Mouse (Mus musculus): Measurements from ENCODE around the gene Bgn. TPM values are rescaled to one million over a fixed set of nuclear protein-coding genes. Genes with fewer than 3 reads are reported as not detected.

The Bgn gene
- polyA plus RNA-seq, 1 experiment from 2014 or later = 71.9 TPM

- H3K4me3 ChIP-seq = no peak overlapping the region
- no peaks in the 10 kb centered on the region for H3K36me3 ChIP-seq
- H3K9ac ChIP-seq = no peak overlapping the region
- H3K4me2 ChIP-seq = no peak overlapping the region
- no peaks in the 10 kb centered on the region for H3K4me1 ChIP-seq (replicated peaks)
- H3K27me3 ChIP-seq (replicated peaks) = peaks cover 54% of the 10 kb centered on the region
- no peak for ATAC-seq (ENCODE audit: insufficient number of reproducible peaks, low FRiP score)
- whole genome bisulfite sequencing = 64% methylated on average over 9 of the region's 9 CpGs
- H3K9me3 ChIP-seq (replicated peaks) = no peaks in the 10 kb centered on the region
- H3K27ac ChIP-seq (ENCODE audit: poor library complexity, severe bottlenecking) = no peak overlapping the region
These were observed 41.2 kb downstream of the Bgn start for GRCm38 (mm10) chrX:73524318-73525222.

GRCm38 (mm10) chrX:73525223-73526140 lies 42.1 kb downstream of the Bgn start:
- Histone ChIP-seq H3K27ac (ENCODE audit: poor library complexity, severe bottlenecking) (no peak overlapping the region), H3K9ac (no peak overlapping the region), H3K27me3 (replicated peaks) (peaks cover 56% of the 10 kb centered on the region), H3K4me2 (no peak overlapping the region), H3K4me3 (no peak overlapping the region), H3K4me1 (replicated peaks) (no peaks in the 10 kb centered on the region), H3K9me3 (replicated peaks) (no peaks in the 10 kb centered on the region), H3K36me3 (no peaks in the 10 kb centered on the region)
- 73% methylated on average over 9 of the region's 9 CpGs for WGBS
- no peak for ATAC-seq (ENCODE audit: insufficient number of reproducible peaks, low FRiP score)

- 55% methylated on average over 3 of the region's 3 CpGs for WGBS
- Histone ChIP-seq H3K36me3 (no peaks in the 10 kb centered on the region), H3K27ac (ENCODE audit: poor library complexity, severe bottlenecking) (no peak overlapping the region), H3K4me3 (no peak overlapping the region), H3K9me3 (replicated peaks) (no peaks in the 10 kb centered on the region), H3K4me2 (no peak overlapping the region), H3K4me1 (replicated peaks) (no peaks in the 10 kb centered on the region), H3K9ac (no peak overlapping the region), H3K27me3 (replicated peaks) (peaks cover 49% of the 10 kb centered on the region)
- ATAC-seq (ENCODE audit: insufficient number of reproducible peaks, low FRiP score) = no peak
These were observed 43.0 kb downstream of the Bgn start for GRCm38 (mm10) chrX:73526410-73526887.

- WGBS = 81% methylated on average over 7 of the region's 7 CpGs
- H3K9me3 ChIP-seq (replicated peaks) = no peaks in the 10 kb centered on the region
- peaks cover 36% of the 10 kb centered on the region for H3K27me3 ChIP-seq (replicated peaks)
- no peak overlapping the region for H3K27ac ChIP-seq (ENCODE audit: poor library complexity, severe bottlenecking)
- no peak overlapping the region for H3K4me2 ChIP-seq
- no peaks in the 10 kb centered on the region for H3K36me3 ChIP-seq
- H3K4me3 ChIP-seq = no peak overlapping the region
- ATAC-seq (ENCODE audit: insufficient number of reproducible peaks, low FRiP score) = no peak
- no peaks in the 10 kb centered on the region for H3K4me1 ChIP-seq (replicated peaks)
- H3K9ac ChIP-seq = no peak overlapping the region
These were observed 54.5 kb downstream of the Bgn start for GRCm38 (mm10) chrX:73537875-73538274.

GRCm38 (mm10) chrX:73543340-73543739 lies 59.9 kb downstream of the Bgn start:
- ATAC-seq (ENCODE audit: insufficient number of reproducible peaks, low FRiP score) = no peak
- H3K4me3 ChIP-seq = no peak overlapping the region
- WGBS = 43% methylated on average over 3 of the region's 3 CpGs
- no peaks in the 10 kb centered on the region for H3K36me3 ChIP-seq
- H3K4me1 ChIP-seq (replicated peaks) = no peaks in the 10 kb centered on the region
- no peak overlapping the region for H3K9ac ChIP-seq
- peaks cover 8% of the 10 kb centered on the region; the same call in 1 of the 2 replicates for H3K27me3 ChIP-seq (replicated peaks)
- H3K27ac ChIP-seq (ENCODE audit: poor library complexity, severe bottlenecking) = no peak overlapping the region
- H3K9me3 ChIP-seq (replicated peaks) = no peaks in the 10 kb centered on the region
- H3K4me2 ChIP-seq = no peak overlapping the region

Other genes with a start within 250 kb of the Bgn start
- 0.36 TPM in 2 replicates for gene Xlr4c, start 240.5 kb upstream of the Bgn start, polyA plus RNA-seq (2016; fragmentation: Nextera tagmentation; extraction: Ambion mirVana)
- not detected in 2 replicates for gene Xlr3c, start 218.2 kb upstream of the Bgn start, polyA plus RNA-seq (2016; fragmentation: Nextera tagmentation; extraction: Ambion mirVana)
- gene Xlr5a, start 190.6 kb upstream of the Bgn start, polyA plus RNA-seq (2016; fragmentation: Nextera tagmentation; extraction: Ambion mirVana) = not detected in 2 replicates
- not detected in 2 replicates for gene Xlr5c, start 190.6 kb upstream of the Bgn start, polyA plus RNA-seq (2016; fragmentation: Nextera tagmentation; extraction: Ambion mirVana)
- gene Gm45015, start 146.8 kb upstream of the Bgn start, polyA plus RNA-seq (2016; fragmentation: Nextera tagmentation; extraction: Ambion mirVana) = not detected in 2 replicates
- gene Zfp275, start 141.0 kb upstream of the Bgn start, polyA plus RNA-seq (2016; fragmentation: Nextera tagmentation; extraction: Ambion mirVana) = 14.3 and 17.5 TPM in 2 replicates
- not detected in 2 replicates for gene Gm18336, start 84.9 kb upstream of the Bgn start, polyA plus RNA-seq (2016; fragmentation: Nextera tagmentation; extraction: Ambion mirVana)
- gene Zfp92, start 72.5 kb upstream of the Bgn start, polyA plus RNA-seq (2016; fragmentation: Nextera tagmentation; extraction: Ambion mirVana) = not detected in 2 replicates
- not detected in 2 replicates for gene Trex2, start 48.3 kb upstream of the Bgn start, polyA plus RNA-seq (2016; fragmentation: Nextera tagmentation; extraction: Ambion mirVana)
- gene Haus7, start 24.6 kb upstream of the Bgn start, polyA plus RNA-seq (2016; fragmentation: Nextera tagmentation; extraction: Ambion mirVana) = 61.4 and 63.0 TPM in 2 replicates
- gene Atp2b3, start 19.5 kb downstream of the Bgn start, polyA plus RNA-seq (2016; fragmentation: Nextera tagmentation; extraction: Ambion mirVana) = 0.41 and 0.48 TPM in 2 replicates
- gene Dusp9, start 155.8 kb downstream of the Bgn start, polyA plus RNA-seq (2016; fragmentation: Nextera tagmentation; extraction: Ambion mirVana) = 9.8 and 10.3 TPM in 2 replicates
- gene Pnck, start 176.5 kb downstream of the Bgn start, polyA plus RNA-seq (2016; fragmentation: Nextera tagmentation; extraction: Ambion mirVana) = 10.7 and 11.0 TPM in 2 replicates
- 8.8 and 9.8 TPM in 2 replicates for gene Slc6a8, start 189.5 kb downstream of the Bgn start, polyA plus RNA-seq (2016; fragmentation: Nextera tagmentation; extraction: Ambion mirVana)
- gene Bcap31, start 232.6 kb downstream of the Bgn start, polyA plus RNA-seq (2016; fragmentation: Nextera tagmentation; extraction: Ambion mirVana) = 154 and 176 TPM in 2 replicates
- 12.2 and 12.6 TPM in 2 replicates for gene Abcd1, start 233.0 kb downstream of the Bgn start, polyA plus RNA-seq (2016; fragmentation: Nextera tagmentation; extraction: Ambion mirVana)